Mouse (Mus musculus): ENCODE measurements around the gene Tmem108. TPM values are rescaled to one million over a fixed set of nuclear protein-coding genes. Genes with fewer than 3 reads are reported as not detected.

Tmem108 gene
- polyA plus RNA-seq, 1 experiment from 2014 or later: 9.5 TPM

DNA sequence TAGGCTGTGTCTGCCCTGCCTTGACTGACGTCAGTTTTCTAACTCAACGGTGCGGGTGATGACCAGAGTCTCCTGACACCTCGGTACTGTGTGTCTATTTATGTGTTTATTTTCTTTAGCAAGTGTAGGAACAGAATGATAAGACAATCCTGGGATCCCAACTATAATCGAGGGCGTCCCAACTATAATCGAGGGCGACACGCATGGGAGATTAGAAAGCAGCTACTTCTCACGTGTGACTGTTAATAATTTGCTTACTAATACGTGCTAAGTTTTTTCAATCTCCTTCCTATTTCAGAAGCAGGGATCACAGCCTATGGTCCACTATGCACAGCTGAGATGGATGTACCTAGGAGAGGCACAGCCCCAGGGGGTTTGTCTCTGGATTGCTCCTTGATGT is 266.2 kb downstream of the Tmem108 start:
- Histone ChIP-seq H3K36me3 (no peaks in the 10 kb centered on the region), H3K4me2 (no peak overlapping the region), H3K4me3 (replicated peaks) (no peak overlapping the region), H3K9ac (no peak overlapping the region), H3K27me3 (0 out of 2 replicates have a peak, but pooled peaks cover 2% of the 10 kb centered on the region), H3K9me3 (replicated peaks) (no peaks in the 10 kb centered on the region), H3K27ac (0 out of 2 replicates have a peak overlapping the region, but pooled peaks have one; percentile 27), H3K4me1 (peaks cover 22% of the 10 kb centered on the region)
- no peak for ATAC-seq (replicated peaks; ENCODE audit: low FRiP score)
- 46% methylated on average over 11 of the region's 11 CpGs for WGBS

DNA sequence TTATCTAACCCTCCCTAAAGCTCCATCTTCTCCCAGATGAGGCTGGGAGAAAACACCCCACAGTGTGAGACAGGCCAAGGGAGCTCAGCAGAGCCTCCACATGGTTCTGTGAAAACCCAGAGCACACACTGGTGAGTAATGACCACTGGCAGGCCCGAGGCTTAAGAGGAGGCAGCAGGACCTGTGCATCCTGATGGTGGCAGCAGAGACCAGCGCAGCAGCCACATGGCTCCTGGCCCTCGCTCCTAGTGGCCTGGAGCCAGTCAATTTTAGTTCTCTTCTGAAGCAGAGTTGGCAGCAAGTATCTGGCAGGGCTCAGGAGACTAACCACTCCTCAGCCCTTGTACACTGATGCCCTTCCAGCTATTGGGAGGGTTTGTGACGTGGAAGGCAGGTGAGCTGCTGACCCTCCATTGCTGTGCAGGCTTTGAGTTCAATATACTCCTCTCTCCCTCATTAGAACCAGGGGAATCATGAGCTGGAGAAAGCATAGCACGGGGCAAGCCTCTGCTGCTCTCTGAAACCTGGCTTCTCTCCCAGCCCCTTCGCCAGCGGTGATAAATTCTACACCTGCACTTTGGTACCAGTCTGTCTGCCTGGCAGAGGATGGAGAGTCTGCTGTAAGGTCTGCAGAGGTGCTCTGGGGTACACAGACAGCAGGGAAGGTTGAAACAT is 267.2 kb downstream of the Tmem108 start:
- peak; percentile 79 for ATAC-seq (replicated peaks; ENCODE audit: low FRiP score)
- H3K9me3 ChIP-seq (replicated peaks): no peaks in the 10 kb centered on the region
- 0 out of 2 replicates have a peak overlapping the region, but pooled peaks have one; percentile 22 for H3K27ac ChIP-seq
- no peak overlapping the region for H3K9ac ChIP-seq
- no peaks in the 10 kb centered on the region for H3K36me3 ChIP-seq
- 0 out of 2 replicates have a peak, but pooled peaks cover 2% of the 10 kb centered on the region for H3K27me3 ChIP-seq
- 23% methylated on average over 7 of the region's 7 CpGs for WGBS
- no peak overlapping the region for H3K4me2 ChIP-seq
- H3K4me1 ChIP-seq: peaks cover 22% of the 10 kb centered on the region
- no peak overlapping the region for H3K4me3 ChIP-seq (replicated peaks)

DNA sequence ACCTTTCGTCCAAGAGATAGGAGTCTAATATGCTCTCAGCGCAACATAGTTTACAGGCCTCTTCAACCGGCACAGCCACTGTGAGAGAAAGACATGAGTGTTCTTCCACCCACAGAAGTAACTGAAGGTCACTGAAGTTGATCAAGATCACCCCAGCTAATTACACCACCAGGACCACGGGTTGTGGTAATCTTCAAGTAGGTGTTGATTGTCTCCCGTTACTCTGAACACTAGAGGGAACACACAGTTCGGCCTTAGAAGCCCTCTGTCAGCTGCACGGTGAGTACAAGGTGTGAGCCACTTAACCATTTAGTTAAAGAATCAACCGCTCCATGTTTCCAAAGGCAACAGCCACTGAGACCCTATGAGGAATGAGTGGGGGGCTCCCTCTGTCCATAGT is 269.7 kb downstream of the Tmem108 start:
- Histone ChIP-seq H3K9ac (no peak overlapping the region), H3K4me3 (replicated peaks) (no peak overlapping the region), H3K4me1 (peaks cover 29% of the 10 kb centered on the region), H3K4me2 (no peak overlapping the region), H3K27me3 (0 out of 2 replicates have a peak, but pooled peaks cover 2% of the 10 kb centered on the region), H3K9me3 (replicated peaks) (no peaks in the 10 kb centered on the region), H3K27ac (no peak overlapping the region), H3K36me3 (no peaks in the 10 kb centered on the region)
- no peak for ATAC-seq (replicated peaks; ENCODE audit: low FRiP score)
- WGBS: 57% methylated on average over 8 of the region's 8 CpGs

DNA sequence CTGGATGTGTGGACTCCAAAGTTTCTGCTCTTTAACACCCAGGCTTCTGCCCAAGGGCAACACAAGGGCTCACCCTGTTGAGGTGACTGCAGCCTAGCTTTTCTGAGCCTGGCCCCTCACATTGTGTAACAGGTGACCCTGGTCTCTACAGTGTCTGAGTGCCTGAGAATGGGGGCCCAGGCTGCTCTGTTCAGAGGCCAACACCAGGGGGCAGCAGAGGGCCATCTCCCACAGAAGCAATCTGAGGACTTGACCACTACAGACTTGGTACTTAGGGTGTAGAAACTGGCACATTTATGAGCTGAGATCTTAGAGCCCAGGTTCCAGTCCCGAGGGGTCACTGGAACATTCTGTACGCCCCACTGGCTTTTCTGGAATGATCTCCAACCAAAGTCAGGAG is 271.2 kb downstream of the Tmem108 start:
- peak; percentile 66 for ATAC-seq (replicated peaks; ENCODE audit: low FRiP score)
- Histone ChIP-seq H3K27ac (no peak overlapping the region), H3K4me2 (no peak overlapping the region), H3K4me1 (peaks cover 39% of the 10 kb centered on the region), H3K4me3 (replicated peaks) (no peak overlapping the region), H3K36me3 (no peaks in the 10 kb centered on the region), H3K9ac (no peak overlapping the region), H3K27me3 (0 out of 2 replicates have a peak, but pooled peaks cover 2% of the 10 kb centered on the region), H3K9me3 (replicated peaks) (no peaks in the 10 kb centered on the region)
- 3% methylated on average over 2 of the region's 2 CpGs for WGBS

DNA sequence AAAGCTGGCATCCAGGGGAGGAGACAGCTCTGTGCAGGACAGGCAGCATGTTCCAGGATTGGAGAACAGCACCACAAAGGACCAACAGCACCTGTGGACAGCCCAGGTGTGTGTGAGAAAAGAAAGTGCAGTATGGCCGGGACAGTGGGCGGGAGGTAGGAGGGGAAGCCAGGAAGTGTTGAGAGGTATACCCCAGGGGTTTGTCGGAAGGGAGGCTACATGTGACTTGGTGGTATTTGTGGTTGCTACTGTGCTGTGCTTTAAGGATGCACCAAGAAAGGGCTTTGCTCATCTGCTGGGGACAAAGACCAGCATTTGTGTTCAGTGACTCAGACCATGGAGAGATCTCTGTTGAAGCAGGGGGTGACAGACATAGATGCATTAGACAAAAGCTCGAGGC is 271.8 kb downstream of the Tmem108 start:
- H3K9me3 ChIP-seq (replicated peaks): no peaks in the 10 kb centered on the region
- peaks cover 39% of the 10 kb centered on the region for H3K4me1 ChIP-seq
- WGBS: 82% methylated on average over 4 of the region's 4 CpGs
- H3K4me2 ChIP-seq: no peak overlapping the region
- no peak overlapping the region for H3K4me3 ChIP-seq (replicated peaks)
- H3K36me3 ChIP-seq: no peaks in the 10 kb centered on the region
- ATAC-seq (replicated peaks; ENCODE audit: low FRiP score): no peak
- no peak overlapping the region for H3K27ac ChIP-seq
- no peak overlapping the region for H3K9ac ChIP-seq
- 0 out of 2 replicates have a peak, but pooled peaks cover 2% of the 10 kb centered on the region for H3K27me3 ChIP-seq

DNA sequence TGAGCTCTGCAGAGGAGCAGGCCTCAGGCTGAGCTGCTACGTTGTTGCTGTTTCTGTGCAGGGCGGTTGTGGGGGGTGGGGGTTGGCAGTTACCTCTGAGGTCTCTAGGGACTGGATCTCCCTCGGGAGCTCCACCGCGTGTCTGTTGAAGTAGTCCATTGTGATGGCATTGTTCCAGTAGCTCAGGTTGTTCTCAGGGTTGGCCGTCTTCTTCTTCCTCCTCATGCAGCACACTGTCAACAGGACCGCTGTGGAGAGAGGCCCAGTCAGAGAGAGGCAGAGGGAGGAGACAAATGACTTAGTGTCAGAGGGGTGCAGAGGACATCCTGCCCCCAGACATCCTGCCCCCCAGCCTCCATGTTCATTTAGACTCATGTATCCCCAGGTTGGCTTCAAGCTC is 272.5 kb downstream of the Tmem108 start:
- no peaks in the 10 kb centered on the region for H3K36me3 ChIP-seq
- H3K27me3 ChIP-seq: 0 out of 2 replicates have a peak, but pooled peaks cover 2% of the 10 kb centered on the region
- H3K27ac ChIP-seq: no peak overlapping the region
- H3K4me3 ChIP-seq (replicated peaks): no peak overlapping the region
- 56% methylated on average over 7 of the region's 7 CpGs for WGBS
- no peak overlapping the region for H3K4me2 ChIP-seq
- H3K9me3 ChIP-seq (replicated peaks): no peaks in the 10 kb centered on the region
- ATAC-seq (replicated peaks; ENCODE audit: low FRiP score): no peak
- H3K4me1 ChIP-seq: peaks cover 37% of the 10 kb centered on the region
- H3K9ac ChIP-seq: no peak overlapping the region

DNA sequence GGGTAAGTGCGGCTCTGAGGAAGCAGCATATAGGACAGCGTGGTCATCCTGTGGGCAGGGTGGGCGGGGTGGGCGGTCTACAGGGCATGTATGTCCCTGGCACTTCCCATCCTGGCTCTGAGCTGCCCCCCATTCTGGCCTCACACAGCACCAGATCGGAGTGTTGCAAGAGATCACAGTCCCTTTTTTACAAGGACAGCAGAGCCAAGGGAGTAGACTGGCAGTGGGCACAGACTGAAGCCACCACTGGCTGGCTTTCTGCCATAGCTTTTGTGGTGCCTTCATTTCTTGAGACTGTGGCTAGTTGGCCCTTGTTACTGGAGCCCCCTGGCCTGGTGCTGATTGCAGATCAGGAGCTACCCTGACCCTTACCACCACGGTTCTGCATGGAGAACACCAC is 275.4 kb downstream of the Tmem108 start:
- Histone ChIP-seq H3K4me3 (replicated peaks) (no peak overlapping the region), H3K27me3 (no peaks in the 10 kb centered on the region), H3K9ac (no peak overlapping the region), H3K36me3 (no peaks in the 10 kb centered on the region), H3K9me3 (replicated peaks) (no peaks in the 10 kb centered on the region), H3K27ac (peak overlapping the region; percentile 61), H3K4me2 (peak overlapping the region; percentile 28), H3K4me1 (peaks cover 34% of the 10 kb centered on the region)
- ATAC-seq (replicated peaks; ENCODE audit: low FRiP score): no peak
- 77% methylated on average over 6 of the region's 6 CpGs for WGBS

DNA sequence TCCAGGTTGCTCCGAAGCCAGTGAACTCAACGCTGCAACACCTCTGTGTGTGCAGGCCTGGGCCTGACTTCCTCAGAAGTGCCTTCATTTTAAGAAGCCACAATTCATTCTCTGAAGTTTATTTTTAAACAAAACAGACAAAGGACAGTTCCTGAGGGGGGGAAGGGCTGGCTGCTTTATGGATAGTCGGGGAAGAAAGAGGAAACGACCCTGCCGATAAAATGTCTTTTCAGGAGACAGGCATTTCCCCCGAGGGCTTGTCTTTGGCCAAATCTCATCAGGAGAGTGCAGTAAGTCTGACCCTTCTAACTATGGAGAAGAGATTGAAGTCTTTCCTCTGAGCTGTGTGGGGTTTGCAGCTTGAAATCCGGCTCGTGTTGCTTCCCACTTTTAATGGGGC is 276.0 kb downstream of the Tmem108 start:
- Histone ChIP-seq H3K4me3 (replicated peaks) (no peak overlapping the region), H3K4me1 (peaks cover 35% of the 10 kb centered on the region), H3K27ac (peak overlapping the region; percentile 61), H3K27me3 (no peaks in the 10 kb centered on the region), H3K9ac (no peak overlapping the region), H3K4me2 (0 out of 2 replicates have a peak overlapping the region, but pooled peaks have one; percentile 28), H3K36me3 (no peaks in the 10 kb centered on the region), H3K9me3 (replicated peaks) (no peaks in the 10 kb centered on the region)
- no peak for ATAC-seq (replicated peaks; ENCODE audit: low FRiP score)
- 10% methylated on average over 8 of the region's 8 CpGs for WGBS

DNA sequence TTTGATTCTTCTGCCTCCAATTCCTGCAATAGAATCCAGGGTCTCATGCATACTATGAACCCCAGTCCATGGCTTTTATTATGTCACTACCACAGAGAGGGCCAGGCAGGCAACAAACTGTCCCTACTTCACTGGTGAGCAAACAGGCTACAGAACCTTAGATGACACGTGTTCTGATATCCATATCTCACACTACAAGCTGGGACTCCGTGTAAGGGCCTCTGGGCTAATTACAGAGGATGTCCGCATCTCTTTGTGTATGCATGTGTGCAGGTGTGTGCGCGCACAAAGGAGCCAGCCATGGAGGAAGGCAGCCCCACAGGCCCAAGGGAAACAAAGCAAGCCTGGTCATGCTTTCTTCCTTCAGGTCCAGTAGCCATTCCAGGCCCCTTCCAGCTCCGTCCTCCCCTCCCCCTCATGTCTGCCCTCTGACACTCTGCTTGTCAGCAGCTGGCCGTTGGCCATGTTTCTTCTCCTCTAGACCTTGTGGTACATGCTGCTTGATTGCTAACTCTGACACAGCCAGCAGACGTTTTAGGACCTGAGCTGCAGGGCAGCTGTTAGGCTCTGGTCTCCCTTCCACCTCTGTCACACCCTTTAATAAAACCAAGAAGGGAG is 280.9 kb downstream of the Tmem108 start:
- WGBS: 42% methylated on average over 8 of the region's 8 CpGs
- no peaks in the 10 kb centered on the region for H3K36me3 ChIP-seq
- no peak overlapping the region for H3K9ac ChIP-seq
- no peak overlapping the region for H3K4me3 ChIP-seq (replicated peaks)
- H3K27ac ChIP-seq: no peak overlapping the region
- H3K9me3 ChIP-seq (replicated peaks): no peaks in the 10 kb centered on the region
- ATAC-seq (replicated peaks; ENCODE audit: low FRiP score): peak; percentile 35; the same call in 1 of the 2 replicates
- H3K4me2 ChIP-seq: no peak overlapping the region
- peaks cover 19% of the 10 kb centered on the region for H3K4me1 ChIP-seq
- H3K27me3 ChIP-seq: no peaks in the 10 kb centered on the region

DNA sequence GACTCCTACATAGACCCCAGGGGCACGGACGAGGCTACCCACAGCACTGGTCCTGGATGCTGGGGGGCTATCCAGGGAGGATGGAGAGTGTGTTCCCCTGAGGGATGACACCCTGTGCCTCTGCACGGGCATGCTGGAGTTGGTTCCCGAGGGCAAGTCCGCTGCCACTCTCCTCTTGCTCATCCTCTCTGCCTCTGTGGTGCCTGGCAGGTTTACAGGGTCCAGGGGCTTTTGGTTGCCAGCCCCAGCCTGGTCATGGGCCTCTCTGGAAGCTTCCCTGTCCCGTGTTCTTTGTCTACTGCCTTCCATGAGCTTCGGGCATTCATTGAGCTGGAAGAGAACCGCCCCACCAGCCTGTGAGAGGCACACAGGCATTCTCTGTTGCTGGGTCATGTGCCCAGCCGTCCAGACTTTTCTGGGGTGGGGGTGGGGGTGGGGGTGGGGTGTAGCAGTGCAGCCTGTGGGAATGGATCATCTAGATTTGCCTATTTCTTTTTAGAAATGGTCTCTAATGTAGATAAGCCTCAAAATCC is 281.5 kb downstream of the Tmem108 start, which contains the start of gene Bfsp2:
Gene Bfsp2, minus strand, starts transcription at position 377 of the 533 bp plus-strand sequence.
- no peak within 1 kb of the TSS for H3K4me3 ChIP-seq (replicated peaks)
- peaks cover 13% of the 10 kb centered on the region for H3K4me1 ChIP-seq
- no peak within 1 kb of the TSS for H3K9ac ChIP-seq
- WGBS: 79% methylated on average over 9 of the region's 9 CpGs
- no peak within 1 kb of the TSS for H3K27ac ChIP-seq
- no peaks in the 10 kb centered on the region for H3K9me3 ChIP-seq (replicated peaks)
- H3K27me3 ChIP-seq: no peaks in the 10 kb centered on the region
- ATAC-seq (replicated peaks; ENCODE audit: low FRiP score): no peak
- no peak within 1 kb of the TSS for H3K4me2 ChIP-seq
- no peaks in the 10 kb centered on the region for H3K36me3 ChIP-seq

DNA sequence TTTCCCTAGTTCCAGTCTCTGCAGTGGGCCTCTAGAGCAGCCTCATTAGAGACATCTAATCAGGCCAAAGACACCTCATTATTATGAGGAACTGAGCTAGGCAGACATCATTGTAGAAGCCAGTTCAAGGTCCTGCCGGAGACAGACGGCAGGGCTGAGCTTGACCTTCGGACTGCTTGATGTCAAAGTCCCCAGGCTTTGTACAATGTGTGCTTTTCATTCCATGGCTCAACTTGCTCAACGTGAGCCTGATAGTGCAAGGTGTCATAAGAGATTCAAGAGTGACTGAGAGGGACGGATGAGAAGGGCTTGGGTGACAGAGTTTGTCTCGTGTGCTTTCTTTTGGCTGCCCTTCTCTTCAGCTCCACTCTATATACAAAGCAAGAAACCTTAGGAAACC is 286.2 kb downstream of the Tmem108 start:
- H3K4me2 ChIP-seq: no peak overlapping the region
- no peak overlapping the region for H3K9ac ChIP-seq
- WGBS: 79% methylated on average over 6 of the region's 6 CpGs
- peaks cover 26% of the 10 kb centered on the region for H3K4me1 ChIP-seq
- no peak overlapping the region for H3K27ac ChIP-seq
- ATAC-seq (replicated peaks; ENCODE audit: low FRiP score): no peak
- H3K9me3 ChIP-seq (replicated peaks): no peaks in the 10 kb centered on the region
- no peaks in the 10 kb centered on the region for H3K36me3 ChIP-seq
- H3K27me3 ChIP-seq: no peaks in the 10 kb centered on the region
- no peak overlapping the region for H3K4me3 ChIP-seq (replicated peaks)
